Mouse (Mus musculus): ENCODE results near the gene Rfx2.

DNA sequence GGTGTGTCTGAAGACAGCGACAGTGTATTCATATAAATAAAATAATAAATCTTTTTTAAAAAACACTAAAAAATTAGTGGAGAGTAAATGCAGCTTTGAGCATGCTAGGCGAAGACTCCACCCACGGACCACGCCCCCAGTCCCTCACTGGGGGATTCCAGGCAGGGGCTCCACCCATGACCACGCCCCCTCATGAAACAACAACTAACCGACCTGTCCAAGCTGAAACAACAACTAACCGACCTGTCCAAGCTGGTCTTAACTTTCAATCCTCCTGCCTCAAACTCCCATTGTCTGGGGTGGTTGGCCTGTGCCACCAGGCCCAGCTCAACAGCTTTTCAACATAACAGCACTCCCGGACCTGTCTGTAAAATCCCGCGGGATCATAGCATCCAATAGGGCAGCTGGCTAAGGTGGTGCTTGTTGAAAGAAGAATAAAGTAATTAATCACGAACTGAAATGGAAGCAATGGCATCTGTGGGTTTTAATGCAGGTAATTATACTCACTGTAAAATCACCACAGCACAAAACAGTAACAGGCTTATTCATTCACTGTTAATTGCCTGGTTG lies 12.7 kb downstream of the Rfx2 start:
- no peak for TF ChIP-seq CTCF (IDR thresholded peaks at IDR 0.05; ENCODE audit: low read depth, low read length)
- no peak for TF ChIP-seq POLR2A (IDR thresholded peaks at IDR 0.05; ENCODE audit: borderline replicate concordance, low read depth, low read length)

Data from bone marrow macrophage, adult 2 months (primary cell).